Mouse (Mus musculus) heart, embryonic 11.5 days (tissue): Measurements from ENCODE around the gene Gdf10. TPM values are rescaled to one million over a fixed set of nuclear protein-coding genes. Genes with fewer than 3 reads are reported as not detected.

Experiments used
- ATAC-seq: fragments of 200-750 bp; cut with Nextera tagmentation; replicated peaks from 2 replicates; pipeline ENCODE4 v1.8.0; 2017; ENCODE audit warnings: moderate library complexity; ENCODE audit not compliant: insufficient number of reproducible peaks, low FRiP score, low TSS enrichment
- H3K27ac ChIP-seq: fragments of 300-500 bp; sonication (generic); 2 replicates; pipeline ENCODE4 v1.5.1; 2014; ENCODE audit warnings: mild to moderate bottlenecking, low read depth, low read length
- H3K27me3 ChIP-seq: fragments of 300-500 bp; sonication (generic); 2 replicates; pipeline ENCODE4 v1.6.1; 2014; ENCODE audit warnings: mild to moderate bottlenecking, low read length, mixed read lengths; ENCODE audit not compliant: control insufficient read depth, insufficient read depth
- H3K36me3 ChIP-seq: fragments of 300-500 bp; sonication (generic); 2 replicates; pipeline ENCODE4 v1.6.1; 2014; ENCODE audit warnings: mild to moderate bottlenecking, low read length, moderate library complexity, mixed read lengths; ENCODE audit not compliant: control insufficient read depth, insufficient read depth
- H3K4me1 ChIP-seq: fragments of 300-500 bp; sonication (generic); 2 replicates; pipeline ENCODE4 v1.6.1; 2014; ENCODE audit warnings: low read length; ENCODE audit not compliant: control insufficient read depth, insufficient read depth
- H3K4me2 ChIP-seq: fragments of 300-500 bp; sonication (generic); 2 replicates; pipeline ENCODE4 v1.6.1; 2014; ENCODE audit warnings: mild to moderate bottlenecking, moderate library complexity
- H3K4me3 ChIP-seq: fragments of 300-500 bp; sonication (generic); 2 replicates; pipeline ENCODE4 v1.5.1; 2014; ENCODE audit warnings: low read depth, low read length
- H3K9ac ChIP-seq: fragments of 300-500 bp; sonication (generic); 2 replicates; pipeline ENCODE4 v1.6.1; 2014; ENCODE audit warnings: mild to moderate bottlenecking, low read depth, low read length, moderate library complexity
- H3K9me3 ChIP-seq: fragments of 300-500 bp; sonication (generic); replicated peaks from 2 replicates; pipeline ENCODE4 v1.6.1; 2016; ENCODE audit warnings: low read length; ENCODE audit not compliant: control insufficient read depth
- whole genome bisulfite sequencing: fragments of 180-500 bp; shearing (Covaris S2); extraction: QIAGEN DNeasy Blood & Tissue Kit; methylation state at CpG from one replicate; pipeline ENCODE4 v1.1.7; 2014; ENCODE audit not compliant: insufficient replicate concordance; 5-methylcytosine and 5-hydroxymethylcytosine counted together
- polyA plus RNA-seq: library from polyadenylated mRNA; unstranded; fragments of >200 nt; fragmentation: Nextera tagmentation; extraction: Ambion mirVana; gene quantifications from 2 replicates; pipeline ENCODE4 v1.2.1, GENCODE M21; 2014

The Gdf10 gene
- polyA plus RNA-seq, result 2.1 and 2.2 TPM in 2 replicates

DNA sequence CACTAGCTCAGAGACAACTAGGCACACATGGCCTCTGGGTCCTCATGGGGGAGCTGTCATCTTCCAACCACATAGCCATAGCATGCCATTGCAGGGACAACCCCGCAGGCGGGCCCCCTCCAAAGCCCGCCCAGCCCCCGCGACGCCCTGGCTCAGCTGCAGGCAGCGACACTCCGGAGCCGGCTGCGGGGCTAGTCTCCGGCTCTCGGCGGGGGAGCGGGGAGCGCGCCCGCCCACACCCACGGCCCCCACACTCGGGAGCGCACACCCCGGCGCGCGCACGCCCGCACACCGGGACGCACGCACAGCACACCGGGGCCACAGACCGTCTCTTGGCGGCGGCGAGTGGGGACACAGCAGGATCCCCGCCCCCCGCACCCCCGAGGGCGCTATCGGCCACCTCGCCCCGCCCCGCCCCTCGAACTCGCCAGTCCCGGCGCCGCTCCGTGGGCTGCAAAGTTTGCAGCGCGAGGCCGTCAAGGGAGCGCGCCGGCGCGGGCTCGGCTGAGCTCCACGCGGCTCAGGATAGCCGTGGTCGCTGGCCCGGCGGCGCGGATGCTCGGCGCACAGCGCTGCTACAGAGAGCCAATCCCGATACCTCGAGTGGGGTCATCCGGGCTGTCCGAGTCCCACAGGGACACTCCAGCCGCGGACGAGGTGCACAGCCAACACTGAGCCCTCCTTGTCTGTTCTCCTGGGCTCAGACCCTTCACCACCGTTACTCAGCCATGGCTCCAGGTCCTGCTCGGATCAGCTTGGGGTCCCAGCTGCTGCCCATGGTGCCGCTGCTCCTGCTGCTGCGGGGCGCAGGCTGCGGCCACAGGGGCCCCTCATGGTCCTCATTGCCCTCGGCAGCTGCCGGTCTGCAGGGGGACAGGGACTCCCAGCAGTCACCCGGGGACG is at the start of gene Gdf10:
Gene Gdf10 (plus strand): TSS at position 420 of the 903 bp plus-strand sequence.
- H3K27me3 ChIP-seq, result peaks cover 80% of the 10 kb centered on the region
- H3K27ac ChIP-seq, result no peak within 1 kb of the TSS
- WGBS, result 1% methylated on average over 59 of the region's 85 CpGs
- H3K36me3 ChIP-seq, result no peaks in the 10 kb centered on the region
- H3K4me3 ChIP-seq, result peak within 1 kb of the TSS; percentile 60
- H3K9ac ChIP-seq, result peak within 1 kb of the TSS; percentile 52
- peak; percentile 55 for ATAC-seq
- H3K4me2 ChIP-seq, result peak within 1 kb of the TSS; percentile 99
- no peaks in the 10 kb centered on the region for H3K9me3 ChIP-seq
- 0 out of 2 replicates have a peak, but pooled peaks cover 3% of the 10 kb centered on the region for H3K4me1 ChIP-seq

DNA sequence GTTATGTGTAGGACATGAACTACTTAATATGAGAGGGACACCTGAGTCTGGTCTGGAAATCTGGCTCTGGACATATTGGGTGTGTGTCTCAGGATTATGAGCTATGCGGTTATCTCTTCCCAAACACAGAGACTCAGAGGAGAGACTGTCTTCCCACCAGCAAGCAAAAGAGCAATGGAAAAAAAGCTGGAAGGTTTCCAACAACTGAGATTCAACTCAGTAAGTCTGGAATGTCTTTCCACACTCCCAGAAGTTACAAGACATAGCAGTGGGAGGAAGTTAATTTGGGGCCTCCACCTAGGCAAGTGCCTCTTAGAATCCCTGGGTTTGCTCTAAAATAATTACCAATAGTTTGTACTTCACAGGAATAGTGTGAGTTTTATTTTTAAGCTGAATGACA is 44.6 kb upstream of the Gdf10 start:
- Histone ChIP-seq H3K9me3 (no peaks in the 10 kb centered on the region), H3K27ac (no peak overlapping the region), H3K36me3 (no peaks in the 10 kb centered on the region), H3K27me3 (no peaks in the 10 kb centered on the region), H3K4me3 (no peak overlapping the region), H3K9ac (no peak overlapping the region), H3K4me1 (peaks cover 2% of the 10 kb centered on the region; the same call in 1 of the 2 replicates), H3K4me2 (no peak overlapping the region)
- ATAC-seq, result no peak
- WGBS, result 48% methylated on average over 1 of the region's 1 CpGs

DNA sequence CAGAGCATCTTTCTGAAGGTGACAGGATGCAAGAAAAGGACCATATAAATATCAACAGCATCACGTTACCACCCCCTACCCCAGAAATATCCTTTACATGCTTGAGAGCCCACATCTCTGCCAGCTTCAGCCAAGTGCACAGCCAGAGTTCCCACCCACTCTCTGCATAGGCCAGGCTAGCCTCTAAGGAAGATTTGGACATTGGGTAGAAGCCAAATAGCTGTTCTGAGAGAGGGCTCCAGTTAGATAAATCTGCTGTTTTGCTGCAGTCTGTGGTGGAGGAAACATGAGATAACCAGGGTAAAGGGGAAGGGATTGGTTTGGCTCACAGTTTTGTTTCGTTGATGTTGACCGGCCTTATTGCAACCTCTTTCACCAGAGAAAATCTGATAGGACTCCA is 43.2 kb upstream of the Gdf10 start:
- no peak overlapping the region for H3K4me3 ChIP-seq
- no peaks in the 10 kb centered on the region for H3K9me3 ChIP-seq
- no peak overlapping the region for H3K4me2 ChIP-seq
- H3K36me3 ChIP-seq, result no peaks in the 10 kb centered on the region
- no peak overlapping the region for H3K27ac ChIP-seq
- H3K4me1 ChIP-seq, result peaks cover 2% of the 10 kb centered on the region; the same call in 1 of the 2 replicates
- no peak overlapping the region for H3K9ac ChIP-seq
- no peak for ATAC-seq
- WGBS, result 73% methylated on average over 3 of the region's 3 CpGs
- H3K27me3 ChIP-seq, result no peaks in the 10 kb centered on the region

DNA sequence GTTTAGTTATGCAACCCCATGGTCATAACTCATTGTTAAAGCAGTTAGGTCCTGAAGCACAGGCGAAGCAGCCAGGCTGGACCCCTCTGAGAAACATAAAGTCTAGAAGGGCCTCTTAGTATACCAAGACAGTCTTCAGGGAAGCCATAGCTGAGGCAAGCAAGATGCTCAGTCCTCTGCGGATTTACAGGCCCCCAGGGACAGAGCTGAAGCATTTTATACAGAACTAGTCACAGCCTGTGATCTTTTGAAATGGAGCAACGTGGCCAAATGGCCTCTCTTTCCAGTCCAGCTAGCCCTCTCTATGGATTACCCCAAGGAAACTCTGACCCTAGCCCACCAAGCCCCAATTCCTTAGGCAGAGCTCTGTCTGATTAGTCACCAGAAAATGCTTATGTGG is 41.9 kb upstream of the Gdf10 start:
- H3K4me1 ChIP-seq, result peaks cover 2% of the 10 kb centered on the region; the same call in 1 of the 2 replicates
- H3K27ac ChIP-seq, result no peak overlapping the region
- no peaks in the 10 kb centered on the region for H3K9me3 ChIP-seq
- no peak overlapping the region for H3K9ac ChIP-seq
- 76% methylated on average over 3 of the region's 3 CpGs for WGBS
- H3K36me3 ChIP-seq, result no peaks in the 10 kb centered on the region
- H3K4me2 ChIP-seq, result no peak overlapping the region
- no peak for ATAC-seq
- H3K27me3 ChIP-seq, result no peaks in the 10 kb centered on the region
- no peak overlapping the region for H3K4me3 ChIP-seq

DNA sequence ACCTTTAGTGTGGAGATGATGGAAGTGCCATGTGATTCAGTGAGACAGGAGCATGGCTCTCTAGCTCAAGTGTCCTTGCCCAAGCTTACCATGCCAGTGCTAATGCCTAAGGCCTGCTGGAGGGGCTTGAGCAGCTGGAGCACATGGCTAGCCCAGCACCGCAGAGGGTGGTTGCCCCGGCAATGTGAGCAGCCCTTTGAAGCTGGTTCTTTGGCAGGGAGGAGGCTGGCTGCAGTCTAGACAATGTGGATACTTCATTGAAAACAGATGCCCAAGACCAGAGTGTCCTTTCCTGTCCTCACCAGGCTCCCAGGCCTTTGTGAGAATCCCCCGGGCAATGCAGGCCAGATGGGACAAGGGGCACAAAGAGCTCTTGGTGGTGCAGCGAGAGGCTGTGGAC is 40.3 kb upstream of the Gdf10 start:
- peaks cover 2% of the 10 kb centered on the region; the same call in 1 of the 2 replicates for H3K4me1 ChIP-seq
- 84% methylated on average over 4 of the region's 4 CpGs for WGBS
- no peaks in the 10 kb centered on the region for H3K36me3 ChIP-seq
- no peak overlapping the region for H3K4me2 ChIP-seq
- no peak overlapping the region for H3K27ac ChIP-seq
- H3K4me3 ChIP-seq, result no peak overlapping the region
- no peak for ATAC-seq
- no peaks in the 10 kb centered on the region for H3K9me3 ChIP-seq
- H3K27me3 ChIP-seq, result no peaks in the 10 kb centered on the region
- H3K9ac ChIP-seq, result no peak overlapping the region

DNA sequence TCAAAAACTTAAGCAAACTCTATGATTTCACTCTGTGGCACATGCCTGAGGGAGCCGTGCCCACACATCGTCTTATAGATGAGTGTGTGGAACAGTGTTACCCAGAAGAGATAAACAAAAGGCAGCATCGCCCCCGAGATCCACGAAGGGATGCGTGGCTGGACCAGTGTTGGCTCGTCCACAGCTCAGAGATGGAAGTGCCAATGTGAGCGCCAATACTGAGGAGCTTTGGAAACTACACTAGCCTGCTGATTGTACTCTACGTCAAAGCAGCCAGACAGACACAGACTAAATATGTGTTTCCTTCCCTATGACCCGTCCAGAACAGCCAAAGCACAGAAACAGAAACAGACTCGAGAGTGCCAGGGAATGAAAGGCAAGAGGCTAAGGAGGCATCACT is 37.9 kb upstream of the Gdf10 start:
- Histone ChIP-seq H3K4me1 (no peaks in the 10 kb centered on the region), H3K9ac (no peak overlapping the region), H3K4me2 (no peak overlapping the region), H3K27ac (no peak overlapping the region), H3K27me3 (no peaks in the 10 kb centered on the region), H3K4me3 (no peak overlapping the region), H3K36me3 (no peaks in the 10 kb centered on the region), H3K9me3 (no peaks in the 10 kb centered on the region)
- 73% methylated on average over 11 of the region's 11 CpGs for WGBS
- ATAC-seq, result no peak

DNA sequence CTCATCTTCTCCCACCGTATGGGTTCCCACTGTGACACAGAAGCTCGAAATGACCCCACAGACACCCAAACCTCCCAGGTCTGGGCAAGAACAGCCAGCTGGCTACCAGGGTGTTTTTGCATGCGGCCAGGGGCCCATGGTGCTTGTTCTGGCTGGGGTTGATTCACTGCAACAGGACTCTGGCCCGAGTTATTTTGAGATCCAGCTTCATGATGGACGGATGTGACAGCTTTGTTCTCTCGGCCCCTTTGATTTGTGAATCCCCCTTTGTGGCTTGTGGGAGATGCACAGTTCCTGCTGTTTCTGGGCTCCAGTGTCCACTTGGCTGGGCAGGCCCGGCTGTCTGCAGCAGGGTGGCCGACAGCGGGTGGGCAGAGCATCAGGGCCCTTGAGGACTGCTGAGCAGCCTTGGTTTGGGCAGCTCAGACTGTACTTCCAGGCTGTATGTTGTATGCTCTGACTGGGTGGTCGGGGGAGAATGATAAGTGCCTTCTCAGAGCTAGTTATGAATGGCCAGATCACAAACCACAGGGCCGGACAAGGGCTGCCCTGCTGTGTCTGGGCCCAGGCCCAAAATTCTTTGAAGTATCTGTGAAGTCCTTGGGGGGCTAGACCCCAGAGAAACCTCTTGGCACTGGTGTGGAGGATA is 34.9 kb upstream of the Gdf10 start:
- H3K36me3 ChIP-seq, result no peaks in the 10 kb centered on the region
- no peak for ATAC-seq
- no peaks in the 10 kb centered on the region for H3K27me3 ChIP-seq
- 66% methylated on average over 11 of the region's 11 CpGs for WGBS
- no peak overlapping the region for H3K4me2 ChIP-seq
- no peaks in the 10 kb centered on the region for H3K9me3 ChIP-seq
- no peak overlapping the region for H3K27ac ChIP-seq
- no peak overlapping the region for H3K4me3 ChIP-seq
- no peak overlapping the region for H3K9ac ChIP-seq
- no peaks in the 10 kb centered on the region for H3K4me1 ChIP-seq

DNA sequence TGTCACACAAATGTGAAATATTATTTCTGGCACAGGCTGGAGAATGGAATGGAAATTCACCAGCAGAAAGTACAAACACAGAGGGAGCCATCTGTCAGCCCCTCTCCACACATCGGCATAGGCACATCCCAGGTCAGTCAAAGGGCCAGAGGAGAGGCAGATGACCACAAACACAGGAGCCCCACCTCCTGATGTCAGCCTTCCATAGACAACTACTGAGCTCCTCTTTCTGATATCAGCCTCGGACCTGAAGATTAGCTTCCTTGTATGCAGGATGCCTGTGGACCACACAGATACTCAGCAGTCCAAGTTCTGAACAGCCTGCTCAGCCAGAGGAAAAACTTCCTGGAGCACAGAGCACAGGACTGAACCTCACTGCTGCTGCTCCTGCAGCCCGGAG is 33.4 kb upstream of the Gdf10 start:
- Histone ChIP-seq H3K9me3 (no peaks in the 10 kb centered on the region), H3K27ac (no peak overlapping the region), H3K4me1 (no peaks in the 10 kb centered on the region), H3K9ac (no peak overlapping the region), H3K36me3 (no peaks in the 10 kb centered on the region), H3K4me3 (no peak overlapping the region), H3K4me2 (no peak overlapping the region), H3K27me3 (no peaks in the 10 kb centered on the region)
- 56% methylated on average over 3 of the region's 3 CpGs for WGBS
- ATAC-seq, result no peak
